Mouse (Mus musculus): ENCODE results near the gene Klk1. TPM values are rescaled to one million over a fixed set of nuclear protein-coding genes. Genes with fewer than 3 reads are reported as not detected.
A peak's percentile ranks its signal among the peaks of the same experiment; 100 is the strongest.

Klk1 gene
- polyA plus RNA-seq, 1 experiment from 2014 or later = 35.6 TPM

DNA sequence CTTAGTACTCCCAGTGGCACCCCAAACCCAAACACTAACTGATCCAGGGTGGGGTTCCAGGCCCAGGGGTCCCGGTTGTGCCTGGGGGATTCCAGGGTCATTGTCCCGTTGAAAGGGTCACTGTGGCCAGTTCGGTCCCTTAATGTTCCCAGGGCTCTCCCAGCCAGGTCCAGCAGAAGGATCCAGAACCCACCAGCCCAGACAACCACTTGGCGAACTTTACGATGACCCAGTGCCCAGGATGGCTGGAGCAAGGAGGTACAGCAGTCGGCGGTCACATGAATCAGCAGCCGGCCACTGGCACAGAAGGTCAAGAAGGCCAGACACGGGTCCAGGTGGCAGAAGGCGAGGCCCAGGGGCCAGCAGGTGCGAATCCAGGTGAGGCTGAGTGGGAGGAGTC is 43.0 kb downstream of the Klk1 start:
- ATAC-seq = no peak

DNA sequence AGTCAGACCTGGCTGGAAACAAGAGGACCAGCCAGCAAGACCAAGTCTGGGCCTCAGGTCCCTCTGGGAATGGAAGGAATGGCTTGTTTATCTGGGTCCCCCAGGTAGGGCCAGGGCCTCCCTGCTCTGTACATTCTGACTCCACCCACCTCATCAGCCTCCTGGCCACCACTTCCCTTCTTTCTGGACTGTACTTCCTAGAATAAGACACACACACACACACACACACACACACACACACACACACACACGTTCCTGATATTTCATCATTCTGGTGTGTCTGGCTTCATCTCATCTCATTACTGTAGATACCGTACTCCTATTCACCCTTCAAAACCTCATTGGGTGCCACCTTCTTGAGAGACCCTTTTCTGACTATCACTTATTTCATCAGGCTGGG is 44.2 kb downstream of the Klk1 start:
- Histone ChIP-seq H3K27me3 (replicated peaks; ENCODE audit: control insufficient read depth, insufficient read depth, low read length) (0 out of 2 replicates have a peak, but pooled peaks cover 1% of the 10 kb centered on the region), H3K4me1 (replicated peaks; ENCODE audit: control insufficient read depth, insufficient read depth, low read length) (no peaks in the 10 kb centered on the region), H3K4me2 (replicated peaks; ENCODE audit: low read depth) (no peak overlapping the region), H3K36me3 (ENCODE audit: control insufficient read depth, insufficient read depth) (no peaks in the 10 kb centered on the region), H3K27ac (ENCODE audit: low read depth, low read length) (no peak overlapping the region), H3K4me3 (ENCODE audit: low read depth, low read length) (no peak overlapping the region), H3K9ac (ENCODE audit: low read depth, low read length) (no peak overlapping the region), H3K9me3 (ENCODE audit: control insufficient read depth) (no peaks in the 10 kb centered on the region)
- WGBS = 71% methylated on average over 2 of the region's 2 CpGs
- no peak for TF ChIP-seq CTCF (IDR thresholded peaks at IDR 0.05; ENCODE audit: low read depth)
- ATAC-seq = no peak

More for the DNA sequence above, 43.0 kb downstream of the Klk1 start:
- H3K4me2 ChIP-seq (replicated peaks; ENCODE audit: low read depth) = no peak overlapping the region
- 66% methylated on average over 11 of the region's 11 CpGs for whole genome bisulfite sequencing
- H3K4me3 ChIP-seq (ENCODE audit: low read depth, low read length) = no peak overlapping the region
- H3K27me3 ChIP-seq (replicated peaks; ENCODE audit: control insufficient read depth, insufficient read depth, low read length) = peaks cover 3% of the 10 kb centered on the region; the same call in 1 of the 2 replicates
- H3K36me3 ChIP-seq (ENCODE audit: control insufficient read depth, insufficient read depth) = no peaks in the 10 kb centered on the region
- H3K27ac ChIP-seq (ENCODE audit: low read depth, low read length) = no peak overlapping the region
- no peaks in the 10 kb centered on the region for H3K9me3 ChIP-seq (ENCODE audit: control insufficient read depth)
- H3K9ac ChIP-seq (ENCODE audit: low read depth, low read length) = no peak overlapping the region
- no peaks in the 10 kb centered on the region; the same call in 1 of the 2 replicates for H3K4me1 ChIP-seq (replicated peaks; ENCODE audit: control insufficient read depth, insufficient read depth, low read length)
- no peak for TF ChIP-seq CTCF (IDR thresholded peaks at IDR 0.05; ENCODE audit: low read depth)

DNA sequence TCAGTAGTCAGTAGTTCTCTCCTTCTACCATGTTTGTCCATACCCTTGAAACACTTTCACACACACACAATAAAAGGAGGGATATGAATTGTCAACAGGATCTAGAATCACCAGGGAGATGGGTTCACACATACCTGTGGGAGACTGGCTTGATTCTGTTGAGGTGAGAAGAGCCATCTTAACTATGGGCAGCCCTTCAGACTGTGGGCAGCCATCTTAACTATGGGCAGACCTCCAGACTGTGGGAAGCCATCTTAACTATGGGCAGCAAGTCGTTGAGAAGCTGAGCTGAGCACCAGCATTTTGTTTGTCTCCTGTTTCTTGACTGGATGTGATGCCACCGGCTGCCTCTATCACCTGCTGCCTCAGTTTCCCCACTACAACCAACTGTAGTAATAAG is 46.1 kb downstream of the Klk1 start:
- 68% methylated on average over 2 of the region's 2 CpGs for WGBS
- no peak overlapping the region for H3K4me2 ChIP-seq (replicated peaks; ENCODE audit: low read depth)
- no peaks in the 10 kb centered on the region for H3K9me3 ChIP-seq (ENCODE audit: control insufficient read depth)
- ATAC-seq = no peak
- H3K36me3 ChIP-seq (ENCODE audit: control insufficient read depth, insufficient read depth) = no peaks in the 10 kb centered on the region
- H3K4me3 ChIP-seq (ENCODE audit: low read depth, low read length) = no peak overlapping the region
- 0 out of 2 replicates have a peak, but pooled peaks cover 3% of the 10 kb centered on the region for H3K27me3 ChIP-seq (replicated peaks; ENCODE audit: control insufficient read depth, insufficient read depth, low read length)
- TF ChIP-seq CTCF (IDR thresholded peaks at IDR 0.05; ENCODE audit: low read depth) = no peak
- no peak overlapping the region for H3K27ac ChIP-seq (ENCODE audit: low read depth, low read length)
- no peaks in the 10 kb centered on the region for H3K4me1 ChIP-seq (replicated peaks; ENCODE audit: control insufficient read depth, insufficient read depth, low read length)
- H3K9ac ChIP-seq (ENCODE audit: low read depth, low read length) = no peak overlapping the region

DNA sequence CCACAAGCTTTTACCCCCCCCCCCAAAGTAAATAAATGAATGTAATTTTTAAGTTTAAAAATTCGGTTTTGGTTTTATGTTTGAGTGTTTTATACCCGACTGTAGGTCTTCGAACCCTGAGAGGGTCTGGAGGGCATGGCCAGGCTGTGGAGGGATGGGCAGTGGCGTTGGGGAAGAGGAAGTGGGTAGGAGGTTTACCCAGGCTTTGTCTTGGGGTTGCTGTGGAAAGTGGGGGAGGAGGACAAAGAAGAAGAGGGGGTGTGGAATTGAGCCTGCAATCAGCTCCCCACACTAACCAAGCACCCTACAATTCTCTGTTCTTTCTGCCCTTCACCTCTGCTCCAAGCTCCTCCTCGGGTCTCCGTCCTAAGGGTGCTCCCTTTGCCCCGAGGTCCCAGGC is 47.4 kb downstream of the Klk1 start:
- Histone ChIP-seq H3K27ac (ENCODE audit: low read depth, low read length) (no peak overlapping the region), H3K9me3 (ENCODE audit: control insufficient read depth) (no peaks in the 10 kb centered on the region), H3K4me1 (replicated peaks; ENCODE audit: control insufficient read depth, insufficient read depth, low read length) (no peaks in the 10 kb centered on the region), H3K36me3 (ENCODE audit: control insufficient read depth, insufficient read depth) (no peaks in the 10 kb centered on the region), H3K4me2 (replicated peaks; ENCODE audit: low read depth) (no peak overlapping the region), H3K9ac (ENCODE audit: low read depth, low read length) (no peak overlapping the region), H3K4me3 (ENCODE audit: low read depth, low read length) (no peak overlapping the region), H3K27me3 (replicated peaks; ENCODE audit: control insufficient read depth, insufficient read depth, low read length) (0 out of 2 replicates have a peak, but pooled peaks cover 3% of the 10 kb centered on the region)
- TF ChIP-seq CTCF (IDR thresholded peaks at IDR 0.05; ENCODE audit: low read depth) = no peak
- no peak for ATAC-seq
- WGBS = 87% methylated on average over 7 of the region's 7 CpGs

DNA sequence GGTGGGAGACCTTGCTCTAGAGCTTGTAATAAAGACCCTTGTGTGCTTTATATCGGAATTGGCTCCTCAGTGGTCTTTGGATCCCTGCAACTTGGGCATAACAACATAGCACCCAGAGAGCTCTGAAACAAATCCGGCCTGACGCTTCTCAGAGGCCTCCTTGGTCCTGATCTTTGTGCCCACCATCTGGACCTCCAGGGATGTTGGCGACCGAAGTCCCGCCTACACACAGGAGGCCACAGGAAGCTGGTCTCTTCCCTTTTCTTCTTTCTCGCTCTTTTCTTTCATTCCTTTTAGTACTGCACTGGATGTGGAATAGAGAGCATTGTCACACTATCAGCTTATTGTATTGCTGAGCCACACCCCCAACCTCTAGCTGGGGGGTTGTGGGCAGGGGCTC is 48.3 kb downstream of the Klk1 start:
- H3K4me3 ChIP-seq (ENCODE audit: low read depth, low read length) = no peak overlapping the region
- no peak for TF ChIP-seq CTCF (IDR thresholded peaks at IDR 0.05; ENCODE audit: low read depth)
- H3K4me1 ChIP-seq (replicated peaks; ENCODE audit: control insufficient read depth, insufficient read depth, low read length) = no peaks in the 10 kb centered on the region
- H3K9ac ChIP-seq (ENCODE audit: low read depth, low read length) = no peak overlapping the region
- no peaks in the 10 kb centered on the region for H3K9me3 ChIP-seq (ENCODE audit: control insufficient read depth)
- WGBS = 71% methylated on average over 7 of the region's 7 CpGs
- H3K4me2 ChIP-seq (replicated peaks; ENCODE audit: low read depth) = no peak overlapping the region
- H3K27me3 ChIP-seq (replicated peaks; ENCODE audit: control insufficient read depth, insufficient read depth, low read length) = 0 out of 2 replicates have a peak, but pooled peaks cover 3% of the 10 kb centered on the region
- ATAC-seq = no peak
- no peaks in the 10 kb centered on the region for H3K36me3 ChIP-seq (ENCODE audit: control insufficient read depth, insufficient read depth)
- H3K27ac ChIP-seq (ENCODE audit: low read depth, low read length) = no peak overlapping the region

DNA sequence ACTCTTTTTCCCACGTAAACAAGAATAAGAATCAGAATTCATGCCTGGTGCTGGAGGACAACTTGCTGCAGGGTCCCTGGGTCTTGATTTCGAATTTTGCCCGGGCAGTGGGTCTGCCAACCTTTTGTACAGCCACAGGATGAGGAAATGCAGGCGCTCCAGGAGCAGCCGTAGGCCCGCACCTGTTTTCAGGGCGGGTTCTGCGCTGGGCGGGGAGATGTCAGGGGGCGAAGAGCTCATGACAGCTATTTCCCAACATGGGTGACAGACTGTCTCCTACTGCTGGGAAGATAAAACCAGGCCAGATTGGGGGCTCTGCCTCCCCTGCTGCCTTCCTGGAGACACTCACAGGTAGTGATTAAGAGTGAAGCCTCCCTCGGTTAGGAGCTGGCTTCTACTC is 48.9 kb downstream of the Klk1 start:
- H3K27ac ChIP-seq (ENCODE audit: low read depth, low read length) = no peak overlapping the region
- no peak overlapping the region for H3K9ac ChIP-seq (ENCODE audit: low read depth, low read length)
- H3K9me3 ChIP-seq (ENCODE audit: control insufficient read depth) = no peaks in the 10 kb centered on the region
- H3K27me3 ChIP-seq (replicated peaks; ENCODE audit: control insufficient read depth, insufficient read depth, low read length) = 0 out of 2 replicates have a peak, but pooled peaks cover 3% of the 10 kb centered on the region
- no peaks in the 10 kb centered on the region for H3K4me1 ChIP-seq (replicated peaks; ENCODE audit: control insufficient read depth, insufficient read depth, low read length)
- 0 out of 2 replicates have a peak overlapping the region, but pooled peaks have one; percentile 3 for H3K4me2 ChIP-seq (replicated peaks; ENCODE audit: low read depth)
- no peaks in the 10 kb centered on the region for H3K36me3 ChIP-seq (ENCODE audit: control insufficient read depth, insufficient read depth)
- ATAC-seq = no peak
- no peak overlapping the region for H3K4me3 ChIP-seq (ENCODE audit: low read depth, low read length)
- 24% methylated on average over 11 of the region's 11 CpGs for WGBS
- no peak for TF ChIP-seq CTCF (IDR thresholded peaks at IDR 0.05; ENCODE audit: low read depth)

DNA sequence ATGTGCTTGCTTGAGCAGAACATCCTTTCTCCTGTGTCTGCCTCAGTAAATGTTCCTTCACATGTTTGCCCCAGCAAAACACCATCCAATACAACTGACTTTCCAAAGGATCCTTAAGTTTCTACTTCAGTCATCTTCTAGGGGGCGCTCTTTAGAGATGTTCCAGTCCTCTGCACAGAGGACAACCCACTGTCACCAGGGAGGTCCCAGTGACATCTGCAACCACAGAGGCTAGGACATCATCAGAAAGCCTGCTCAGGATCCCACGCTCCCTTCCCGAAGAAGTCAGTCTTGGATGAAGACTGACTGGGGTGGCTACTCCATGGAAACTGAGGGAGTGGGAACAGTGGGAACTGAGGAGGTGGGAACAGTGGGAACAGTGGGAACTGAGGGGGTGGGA is 50.4 kb downstream of the Klk1 start:
- Histone ChIP-seq H3K36me3 (ENCODE audit: control insufficient read depth, insufficient read depth) (no peaks in the 10 kb centered on the region), H3K4me2 (replicated peaks; ENCODE audit: low read depth) (no peak overlapping the region), H3K4me1 (replicated peaks; ENCODE audit: control insufficient read depth, insufficient read depth, low read length) (no peaks in the 10 kb centered on the region), H3K4me3 (ENCODE audit: low read depth, low read length) (no peak overlapping the region), H3K27ac (ENCODE audit: low read depth, low read length) (no peak overlapping the region), H3K27me3 (replicated peaks; ENCODE audit: control insufficient read depth, insufficient read depth, low read length) (0 out of 2 replicates have a peak, but pooled peaks cover 3% of the 10 kb centered on the region), H3K9ac (ENCODE audit: low read depth, low read length) (no peak overlapping the region), H3K9me3 (ENCODE audit: control insufficient read depth) (no peaks in the 10 kb centered on the region)
- 78% methylated on average over 3 of the region's 3 CpGs for WGBS
- 0 out of 2 replicates have a peak, but pooled peaks have one; percentile 10 for TF ChIP-seq CTCF (IDR thresholded peaks at IDR 0.05; ENCODE audit: low read depth)
- no peak for ATAC-seq

All from intestine, postnatal 0 days (tissue).